Comparison of ENCODE assay signal across 8 mouse cellular contexts in the genomic region with DNA sequence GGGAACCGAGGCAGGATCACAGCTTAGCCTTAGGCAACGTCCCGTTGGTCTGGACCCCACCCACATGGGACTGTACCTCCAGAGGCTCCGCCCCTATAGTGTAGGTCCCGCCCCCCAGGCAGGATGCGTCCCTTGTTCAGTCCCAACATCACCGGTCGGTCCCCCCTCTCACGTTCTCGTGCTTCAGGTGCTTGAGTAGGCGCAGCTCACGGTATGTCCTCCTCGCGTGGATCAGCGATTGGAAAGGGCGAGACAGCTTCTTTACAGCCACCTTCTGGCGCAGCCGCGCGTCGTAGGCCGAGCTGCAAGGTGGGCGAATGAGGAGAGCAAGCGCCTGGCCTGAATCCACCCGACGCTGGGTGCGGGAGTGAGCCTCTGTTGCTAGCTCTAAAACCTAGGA. TPM values are rescaled to one million over a fixed set of nuclear protein-coding genes. Genes with fewer than 3 reads are reported as not detected.
DNase-seq lines count a peak whose midpoint lies in the region; ATAC-seq lines count a peak whose summit lies in the region.

No protein-coding gene starts in this region.

- ATAC-seq in common myeloid progenitor, adult 5-6 weeks (replicated peaks; ENCODE audit: low read depth, poor library complexity, severe bottlenecking) = 0 out of 2 replicates have a peak, but pooled peaks have one; percentile 6
- 0 out of 2 replicates have a peak, but pooled peaks have one; percentile 4 for ATAC-seq in heart, embryonic 14.5 days (ENCODE audit: insufficient number of reproducible peaks, insufficient read depth, low FRiP score, low read depth)
- no peak; the same call in 1 of the 2 replicates for ATAC-seq in lung, embryonic 16.5 days (ENCODE audit: low read depth)

- peaks cover 59% of the 10 kb centered on the region for H3K27me3 ChIP-seq in heart, embryonic 14.5 days (ENCODE audit: control insufficient read depth, insufficient read depth, low read length)
- H3K27me3 ChIP-seq in lung, embryonic 16.5 days (ENCODE audit: control insufficient read depth, insufficient read depth, low read depth, low read length) = peaks cover 44% of the 10 kb centered on the region

- 3% methylated on average over 27 of the region's 27 CpGs for WGBS in heart, embryonic 14.5 days
- WGBS in lung, embryonic 16.5 days = 2% methylated on average over 27 of the region's 27 CpGs

- no peaks in the 10 kb centered on the region for H3K36me3 ChIP-seq in heart, embryonic 14.5 days (ENCODE audit: control insufficient read depth, insufficient read depth, low read length)
- H3K36me3 ChIP-seq in lung, embryonic 16.5 days (ENCODE audit: control insufficient read depth, insufficient read depth, low read length) = no peaks in the 10 kb centered on the region

- DNase-seq in left cerebral cortex, adult 18-20 months (ENCODE audit: low spot score in 2 of 2) = peak; percentile 75 to 85
- no peak for DNase-seq in left cerebral cortex, adult 11 months (ENCODE audit: low spot score)
- peak; percentile 76 to 79 for DNase-seq in kidney, postnatal 4 days
- peak; percentile 79 to 80 for DNase-seq in right cerebral cortex, adult 2 months (ENCODE audit: low spot score in 2 of 2)
- DNase-seq in gastrocnemius, postnatal 10 days = no peak

- peak overlapping the region; percentile 16; the same call in 1 of the 2 replicates for H3K9ac ChIP-seq in heart, embryonic 14.5 days (ENCODE audit: low read length)
- H3K9ac ChIP-seq in lung, embryonic 16.5 days (ENCODE audit: low read length) = no peak overlapping the region

- H3K27ac ChIP-seq in heart, embryonic 14.5 days (replicated peaks in 1 of 2; ENCODE audit: control insufficient read depth in 1 of 2, insufficient read depth in 1 of 2, low read depth in 2 of 2, low read length in 2 of 2) = no peak overlapping the region
- H3K27ac ChIP-seq in lung, embryonic 16.5 days (ENCODE audit: low read length) = no peak overlapping the region

- peaks cover 9 to 19% of the 10 kb centered on the region in 2 experiments for H3K4me1 ChIP-seq in heart, embryonic 14.5 days (ENCODE audit: control insufficient read depth in 2 of 2, insufficient read depth in 2 of 2, low read length in 2 of 2)
- H3K4me1 ChIP-seq in lung, embryonic 16.5 days (replicated peaks; ENCODE audit: control insufficient read depth, insufficient read depth, low read length) = peaks cover 27% of the 10 kb centered on the region

- H3K9me3 ChIP-seq in heart, embryonic 14.5 days (ENCODE audit: control insufficient read depth, low read length) = no peaks in the 10 kb centered on the region
- H3K9me3 ChIP-seq in lung, embryonic 16.5 days (ENCODE audit: control insufficient read depth, low read length) = no peaks in the 10 kb centered on the region

- peak overlapping the region; percentile 52 for H3K4me2 ChIP-seq in heart, embryonic 14.5 days (ENCODE audit: low read length)
- peak overlapping the region; percentile 49 for H3K4me2 ChIP-seq in lung, embryonic 16.5 days (ENCODE audit: low read depth, low read length)

- peak overlapping the region; percentile 12 to 25 for H3K4me3 ChIP-seq in heart, embryonic 14.5 days (ENCODE audit: control insufficient read depth in 1 of 2, insufficient read depth in 1 of 2, low read depth in 1 of 2, low read length in 2 of 2)
- peak overlapping the region; percentile 19 for H3K4me3 ChIP-seq in lung, embryonic 16.5 days (ENCODE audit: low read length)

RNA-seq across cellular contexts. Expression of gene Mapk11, which starts 2.9 kb away (rescaled TPM):
- total RNA-seq in left cerebral cortex, adult 18-20 months (2021) = 10 to 100 TPM; 49.1 to 55.1 TPM
- 0.50 and 0.73 TPM in 2 replicates for total RNA-seq in common myeloid progenitor, adult 5-6 weeks (2017)
- polyA plus RNA-seq in heart, embryonic 14.5 days (2014; fragmentation: Nextera tagmentation; extraction: Ambion mirVana) = 2.5 and 3.2 TPM in 2 replicates
- 9.6 and 10.3 TPM in 2 replicates for polyA plus RNA-seq in lung, embryonic 16.5 days (2015; fragmentation: Nextera tagmentation; extraction: Ambion mirVana)
- total RNA-seq in gastrocnemius, postnatal 10 days (2021) = 1 to 10 TPM; 2.1 to 3.0 TPM

RNA-seq across cellular contexts. Expression of gene Mapk12, which starts 6.0 kb away (rescaled TPM):
- 1 to 10 TPM; 7.4 to 9.2 TPM for total RNA-seq in left cerebral cortex, adult 18-20 months (2021)
- not detected in 2 replicates for total RNA-seq in common myeloid progenitor, adult 5-6 weeks (2017)
- polyA plus RNA-seq in heart, embryonic 14.5 days (2014; fragmentation: Nextera tagmentation; extraction: Ambion mirVana) = 21.0 and 23.0 TPM in 2 replicates
- 12.2 and 13.9 TPM in 2 replicates for polyA plus RNA-seq in lung, embryonic 16.5 days (2015; fragmentation: Nextera tagmentation; extraction: Ambion mirVana)
- 10 to 100 TPM; 76.0 to 77.1 TPM for total RNA-seq in gastrocnemius, postnatal 10 days (2021)

RNA-seq across cellular contexts. Expression of gene Hdac10, which starts 18.0 kb away (rescaled TPM):
- 10 to 100 TPM; 15.2 to 15.8 TPM for total RNA-seq in left cerebral cortex, adult 18-20 months (2021)
- total RNA-seq in common myeloid progenitor, adult 5-6 weeks (2017) = 15.7 and 18.0 TPM in 2 replicates
- polyA plus RNA-seq in heart, embryonic 14.5 days (2014; fragmentation: Nextera tagmentation; extraction: Ambion mirVana) = 11.0 and 11.5 TPM in 2 replicates
- polyA plus RNA-seq in lung, embryonic 16.5 days (2015; fragmentation: Nextera tagmentation; extraction: Ambion mirVana) = 22.0 and 23.4 TPM in 2 replicates
- total RNA-seq in gastrocnemius, postnatal 10 days (2021) = 10 to 100 TPM in 1 of 2 experiments, 1 to 10 TPM in 1; 7.6 to 10.6 TPM

RNA-seq across cellular contexts. Expression of gene Tubgcp6, which starts 23.6 kb away (rescaled TPM):
- total RNA-seq in left cerebral cortex, adult 18-20 months (2021) = 10 to 100 TPM; 31.4 to 34.6 TPM
- 14.6 and 21.7 TPM in 2 replicates for total RNA-seq in common myeloid progenitor, adult 5-6 weeks (2017)
- polyA plus RNA-seq in heart, embryonic 14.5 days (2014; fragmentation: Nextera tagmentation; extraction: Ambion mirVana) = 10.9 and 11.3 TPM in 2 replicates
- 15.5 and 15.7 TPM in 2 replicates for polyA plus RNA-seq in lung, embryonic 16.5 days (2015; fragmentation: Nextera tagmentation; extraction: Ambion mirVana)
- total RNA-seq in gastrocnemius, postnatal 10 days (2021) = 10 to 100 TPM in 1 of 2 experiments, 1 to 10 TPM in 1; 8.4 to 11.0 TPM

RNA-seq across cellular contexts. Expression of gene Plxnb2, which starts 34.1 kb away (rescaled TPM):
- total RNA-seq in left cerebral cortex, adult 18-20 months (2021) = 10 to 100 TPM; 47.3 to 54.9 TPM
- 20.2 and 29.2 TPM in 2 replicates for total RNA-seq in common myeloid progenitor, adult 5-6 weeks (2017)
- polyA plus RNA-seq in heart, embryonic 14.5 days (2014; fragmentation: Nextera tagmentation; extraction: Ambion mirVana) = 87.4 and 99.3 TPM in 2 replicates
- polyA plus RNA-seq in lung, embryonic 16.5 days (2015; fragmentation: Nextera tagmentation; extraction: Ambion mirVana) = 134 and 139 TPM in 2 replicates
- total RNA-seq in gastrocnemius, postnatal 10 days (2021) = 10 to 100 TPM; 28.9 to 43.0 TPM

Comparison
In these comparisons a context has a peak if more than half of its experiments do, and no peak if none do; other contexts are left out.
1. DNase-seq: peak in left cerebral cortex, adult 18-20 months (2 of 2), kidney, postnatal 4 days (2 of 2) and right cerebral cortex, adult 2 months (2 of 2); none in left cerebral cortex, adult 11 months (single experiment) and gastrocnemius, postnatal 10 days (single experiment).
2. RNA of gene Mapk11, which starts 2.9 kb away (total RNA-seq): 49.1 to 55.1 TPM in left cerebral cortex, adult 18-20 months; 2.1 to 3.0 TPM in gastrocnemius, postnatal 10 days and 0.50 to 0.73 TPM in common myeloid progenitor, adult 5-6 weeks; every median in the first group is over 10 times any median in the second.
3. RNA of gene Mapk12, which starts 6.0 kb away (total RNA-seq): 76.0 to 77.1 TPM in gastrocnemius, postnatal 10 days; 7.4 to 9.2 TPM in left cerebral cortex, adult 18-20 months and not detected in common myeloid progenitor, adult 5-6 weeks; every median in the first group is over 4 times any median in the second.